Mouse (Mus musculus): Measurements from ENCODE around the gene Ccdc91.

Ccdc91 gene

DNA sequence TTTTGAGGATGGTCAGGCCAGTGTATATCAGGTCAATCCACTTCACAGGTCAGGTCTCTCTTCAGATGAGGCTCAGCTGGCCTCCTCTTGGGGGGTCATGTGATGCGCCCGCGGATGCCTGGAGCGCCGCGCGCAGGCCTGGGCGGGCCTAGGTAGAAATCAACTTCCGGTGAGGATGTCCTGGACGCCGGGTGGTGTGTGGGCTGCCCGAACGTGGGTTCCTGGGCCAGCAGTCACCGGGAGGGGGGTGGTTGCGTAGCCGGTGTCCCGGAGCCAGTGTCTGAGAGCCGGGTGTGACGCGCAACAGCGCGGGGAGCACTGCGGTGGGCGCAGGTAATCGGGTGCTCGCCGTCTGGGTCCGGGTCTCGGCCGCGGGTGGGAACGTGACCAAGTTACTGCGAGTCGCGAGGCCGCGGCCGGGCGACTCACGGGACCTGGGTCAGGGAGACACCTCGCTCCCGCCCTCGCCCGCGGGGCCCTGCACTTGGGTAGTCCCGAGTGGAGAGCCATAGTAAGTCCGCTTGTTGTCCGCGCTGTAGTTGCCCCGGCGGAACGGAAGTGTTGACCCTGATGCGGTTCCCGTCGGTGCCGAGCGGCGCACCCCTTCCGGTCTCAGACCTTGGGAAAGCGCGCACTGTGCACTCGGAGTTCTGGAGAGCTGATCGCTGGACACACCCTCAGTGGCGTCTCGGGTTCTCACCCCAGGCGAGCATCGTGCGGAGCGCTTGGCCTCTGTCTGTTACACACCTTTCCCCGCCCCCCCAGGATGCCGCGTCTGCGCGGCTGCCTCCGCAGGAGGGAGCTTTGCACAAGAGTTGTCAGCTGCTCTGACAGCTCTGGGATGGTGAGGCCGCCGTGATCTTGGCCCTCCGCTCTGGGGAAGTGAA lies at the start of gene Ccdc91:
Gene Ccdc91 (plus strand): TSS at position 102 of the 887 bp plus-strand sequence.
- DNase-seq (ENCODE audit: low read depth, low spot score) = peak; percentile 97

DNA sequence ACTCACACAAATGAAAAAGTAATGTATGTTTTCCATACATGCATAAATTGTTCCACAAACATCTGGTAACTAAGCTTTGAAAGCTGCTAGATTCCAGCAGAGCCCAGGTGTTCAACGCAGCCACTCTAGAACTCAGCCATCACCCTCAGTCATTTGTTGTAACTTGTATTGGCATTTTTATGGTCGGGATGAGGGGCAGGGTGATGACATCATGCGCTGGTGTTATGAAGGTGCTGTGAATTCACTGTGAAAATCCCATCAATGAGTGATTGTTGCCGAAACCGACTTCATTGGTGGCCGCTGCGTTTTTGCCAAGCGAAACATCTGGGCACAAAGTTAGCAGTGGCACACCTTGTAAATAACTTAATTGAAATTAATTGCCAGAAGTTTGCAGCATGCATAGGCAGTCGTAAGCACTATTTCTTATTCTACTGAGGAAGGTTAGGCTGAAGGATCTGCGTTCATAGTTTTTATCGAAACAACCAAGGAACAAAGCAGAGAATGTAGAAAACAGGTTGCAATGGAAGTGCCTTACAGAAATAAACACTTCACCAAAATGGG lies 48.6 kb upstream of the Ccdc91 start:
- no peak for DNase-seq (ENCODE audit: low read depth, low spot score)

DNA sequence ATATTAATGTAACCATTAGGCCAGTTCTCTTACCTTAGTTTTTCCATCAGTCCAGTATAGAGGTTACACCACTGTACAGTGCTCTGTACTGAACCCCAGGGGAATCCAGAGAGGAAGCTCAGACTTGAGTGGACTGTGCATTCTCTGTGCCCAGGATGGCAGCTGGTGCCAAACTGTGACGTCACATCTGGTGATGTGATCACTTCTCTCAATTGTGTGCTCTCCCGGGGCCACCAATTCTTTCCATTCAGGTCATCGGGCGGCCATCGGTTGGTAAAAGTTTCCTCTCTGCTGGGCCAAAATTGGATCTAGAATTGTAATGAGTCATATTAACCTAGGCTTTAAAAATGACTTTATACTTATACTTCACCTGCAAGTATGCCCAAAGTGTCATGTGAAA lies 19.9 kb upstream of the Ccdc91 start:
- peak; percentile 51 for DNase-seq (ENCODE audit: low read depth, low spot score)

GRCm38 (mm10) chr6:147458637-147459301 lies 16.9 kb upstream of the Ccdc91 start:
- DNase-seq (ENCODE audit: low read depth, low spot score) = no peak

DNA sequence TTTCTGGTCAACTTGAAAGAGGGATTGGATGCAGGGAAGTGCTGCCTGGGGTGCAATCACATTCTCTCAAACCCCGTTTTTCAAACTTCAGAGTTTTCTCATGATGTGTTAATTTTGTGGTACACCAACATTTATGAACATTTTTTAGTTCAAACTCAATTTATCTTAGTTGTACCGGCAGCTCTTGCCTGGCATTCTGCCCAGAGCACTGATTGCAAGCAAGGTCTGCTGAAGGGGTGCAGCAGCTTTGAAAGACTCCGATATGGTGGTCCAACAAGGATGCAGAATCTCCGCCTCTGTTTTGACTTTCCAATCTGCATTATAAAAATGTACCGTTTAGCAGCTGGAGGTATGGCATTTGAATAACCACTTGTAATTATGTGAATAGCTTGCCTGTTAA lies 5.6 kb upstream of the Ccdc91 start:
- no peak for DNase-seq (ENCODE audit: low read depth, low spot score)

- DNase-seq (ENCODE audit: low read depth, low spot score) = no peak
Measured at GRCm38 (mm10) chr6:147481141-147481540, 5.5 kb downstream of the Ccdc91 start.

DNA sequence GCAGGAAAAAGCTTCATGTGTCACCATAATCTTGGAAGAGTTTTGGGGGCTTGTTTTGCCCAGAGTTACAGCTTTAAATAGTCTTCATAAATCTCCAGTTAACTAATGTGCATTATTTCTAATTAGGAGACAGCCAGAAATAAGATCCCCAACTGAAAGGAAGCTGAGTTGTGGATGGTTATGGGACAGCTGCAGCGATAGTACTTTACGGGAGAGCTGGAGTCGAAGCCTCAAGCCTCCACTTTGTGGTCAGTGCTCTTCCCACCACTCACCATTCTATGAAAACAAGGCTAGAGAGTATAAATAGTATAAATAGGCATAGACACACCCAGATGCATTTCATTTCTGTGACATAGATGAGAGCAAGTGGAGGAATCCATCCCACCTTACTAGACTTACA lies 14.5 kb downstream of the Ccdc91 start:
- DNase-seq (ENCODE audit: low read depth, low spot score) = no peak

GRCm38 (mm10) chr6:147492551-147492950 lies 16.9 kb downstream of the Ccdc91 start:
- no peak for DNase-seq (ENCODE audit: low read depth, low spot score)

GRCm38 (mm10) chr6:147501439-147501838 lies 25.8 kb downstream of the Ccdc91 start:
- peak; percentile 14 for DNase-seq (ENCODE audit: low read depth, low spot score)

DNA sequence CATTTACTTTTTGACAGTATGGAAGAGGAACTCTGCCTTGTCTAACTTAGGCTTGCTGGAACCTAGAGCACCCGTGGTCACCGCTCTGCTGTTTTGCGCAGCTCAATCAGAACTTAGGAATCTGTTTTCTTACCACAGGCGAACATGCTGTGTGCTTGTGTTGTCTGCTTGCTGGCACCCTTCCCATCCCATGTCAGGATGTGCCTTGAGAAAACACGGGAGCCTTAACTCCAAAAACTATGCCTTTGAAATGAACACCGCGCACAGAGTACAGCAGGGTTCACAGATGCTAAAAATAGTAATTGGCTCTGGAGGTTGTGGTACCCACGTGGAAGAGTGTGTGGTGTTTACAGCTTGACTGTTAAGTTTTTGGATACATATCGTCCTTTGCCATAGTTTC lies 30.4 kb downstream of the Ccdc91 start:
- peak; percentile 65 for DNase-seq (ENCODE audit: low read depth, low spot score)

GRCm38 (mm10) chr6:147506496-147506895 lies 30.9 kb downstream of the Ccdc91 start:
- peak; percentile 53 for DNase-seq (ENCODE audit: low read depth, low spot score)

DNA sequence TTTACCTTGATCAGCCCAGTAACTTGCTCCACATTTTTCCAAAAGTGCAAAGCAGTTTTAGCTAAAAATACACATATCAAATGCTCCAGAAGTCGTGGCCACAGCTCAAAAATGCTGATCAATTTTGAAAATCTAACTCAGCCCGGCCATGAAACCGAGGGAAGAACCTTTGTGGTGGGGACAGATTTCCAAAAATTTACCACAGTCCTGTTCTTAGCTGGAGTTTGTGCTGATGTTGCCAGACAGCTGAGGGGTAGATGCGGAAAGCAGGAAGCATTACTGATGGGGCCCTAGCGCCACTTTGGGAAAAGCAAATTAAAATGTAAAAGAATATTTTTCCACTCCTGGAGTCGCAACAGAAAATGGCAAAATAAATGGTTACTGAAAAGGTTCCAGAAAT lies 31.6 kb downstream of the Ccdc91 start:
- no peak for DNase-seq (ENCODE audit: low read depth, low spot score)

DNA sequence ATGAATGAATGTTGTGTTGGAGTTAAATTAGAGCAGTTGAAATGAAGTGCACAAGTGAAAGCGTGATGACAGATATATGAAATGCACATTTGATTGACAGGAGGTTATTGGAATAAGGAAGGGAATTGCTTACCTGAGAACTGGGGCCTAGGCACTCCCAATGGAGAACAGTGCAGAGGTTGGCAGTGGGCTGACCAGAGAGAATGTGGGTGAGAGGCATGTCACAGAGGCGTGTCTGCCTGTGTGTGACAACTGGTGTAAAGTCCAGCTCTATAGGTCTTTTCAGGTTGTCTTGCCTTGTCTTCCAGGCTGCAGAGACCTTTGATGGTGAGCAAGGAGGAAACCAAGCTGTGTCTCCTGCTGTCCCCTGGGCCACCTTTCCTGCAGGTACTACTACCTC lies 34.9 kb downstream of the Ccdc91 start:
- no peak for DNase-seq (ENCODE audit: low read depth, low spot score)

GRCm38 (mm10) chr6:147517909-147518308 lies 42.3 kb downstream of the Ccdc91 start:
- DNase-seq (ENCODE audit: low read depth, low spot score) = no peak

- DNase-seq (ENCODE audit: low read depth, low spot score) = no peak
Measured at GRCm38 (mm10) chr6:147525236-147525635, 49.6 kb downstream of the Ccdc91 start.

DNA sequence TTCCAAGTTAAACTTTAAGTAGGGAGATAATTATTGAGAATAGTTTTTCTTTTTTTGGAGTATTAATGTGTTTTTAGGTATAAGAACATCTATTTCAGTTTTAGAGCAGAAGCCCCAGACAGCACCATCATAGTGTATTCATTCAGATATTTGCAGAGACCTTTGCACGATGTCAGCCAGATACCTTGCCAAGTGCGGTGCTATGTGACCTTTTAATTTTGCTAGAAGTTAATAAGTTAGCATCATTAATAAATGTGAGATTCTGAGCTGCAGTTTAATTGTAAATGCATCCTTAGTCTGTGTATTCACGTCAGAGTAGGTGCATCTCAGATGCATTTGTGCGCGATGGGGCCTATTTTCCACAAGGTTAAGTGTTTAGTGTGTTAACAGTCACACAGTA lies 59.3 kb downstream of the Ccdc91 start:
- DNase-seq (ENCODE audit: low read depth, low spot score) = no peak

DNA sequence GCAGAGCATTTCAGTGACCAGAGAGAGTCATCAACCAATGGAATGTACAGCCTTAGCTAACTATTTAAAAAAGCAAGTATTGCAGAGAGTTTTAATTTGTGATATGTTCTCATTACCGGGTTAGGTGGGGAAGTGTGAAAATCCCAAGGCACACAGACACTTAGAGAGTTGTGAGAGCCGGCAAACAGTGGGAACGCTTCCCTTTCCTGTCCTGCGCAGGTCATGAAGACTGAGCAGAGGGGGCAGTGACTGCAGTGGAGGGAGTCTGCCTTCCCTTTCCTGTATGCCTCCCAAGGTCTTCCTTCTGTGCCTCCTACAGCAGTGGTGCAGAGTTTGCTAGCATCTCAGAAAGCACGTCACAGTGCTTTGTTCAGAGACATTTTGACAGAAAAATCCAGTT lies 62.6 kb downstream of the Ccdc91 start:
- DNase-seq (ENCODE audit: low read depth, low spot score) = no peak

DNA sequence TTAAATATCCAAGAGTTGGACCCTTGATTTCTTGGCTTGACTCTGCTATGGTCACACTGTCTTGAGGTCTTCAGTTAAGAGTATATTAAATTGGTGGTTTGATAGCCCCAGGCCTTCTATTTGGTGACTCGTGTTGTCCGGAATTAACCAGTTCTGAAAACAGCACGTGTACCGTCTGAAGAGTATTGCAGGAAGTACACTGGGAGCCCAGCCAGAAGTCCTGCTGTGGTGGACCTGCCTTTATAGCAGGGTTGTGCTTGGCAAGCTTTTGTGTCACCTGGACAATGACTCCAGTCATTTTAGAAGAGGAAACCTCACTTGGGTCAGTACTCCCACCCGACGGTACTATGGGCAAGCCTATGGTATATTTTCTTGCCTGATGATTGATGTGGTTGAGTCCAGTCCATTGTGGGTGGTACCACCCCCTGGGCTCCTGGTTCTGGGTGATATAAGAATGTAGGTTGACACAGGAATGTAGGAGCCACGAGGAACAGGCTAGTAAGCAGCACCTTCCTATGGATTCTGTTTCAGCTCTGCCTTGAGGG lies 63.5 kb downstream of the Ccdc91 start:
- DNase-seq (ENCODE audit: low read depth, low spot score) = peak; percentile 90

GRCm38 (mm10) chr6:147540942-147541341 lies 65.3 kb downstream of the Ccdc91 start:
- DNase-seq (ENCODE audit: low read depth, low spot score) = no peak

DNA sequence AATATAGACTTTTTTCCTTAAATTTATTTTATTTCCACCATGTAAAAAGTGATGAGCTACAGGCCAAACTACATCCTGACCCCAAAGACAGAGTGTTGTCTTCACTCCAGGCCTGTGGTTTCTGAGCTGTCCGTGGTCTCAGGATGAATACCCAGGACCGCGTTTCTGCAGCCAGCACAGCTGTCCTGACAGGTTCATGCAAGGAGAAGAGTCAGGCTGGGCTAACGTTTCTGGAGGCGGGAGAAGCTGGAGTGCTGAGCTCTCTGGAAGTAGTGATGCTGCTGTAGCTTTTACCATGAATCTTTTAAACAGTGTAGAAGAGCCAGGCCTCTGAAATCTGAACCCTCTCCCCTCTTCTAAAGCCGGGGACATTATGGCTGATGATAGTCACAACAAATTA lies 80.0 kb downstream of the Ccdc91 start:
- no peak for DNase-seq (ENCODE audit: low read depth, low spot score)

- no peak for DNase-seq (ENCODE audit: low read depth, low spot score)
Measured at GRCm38 (mm10) chr6:147559316-147559715, 83.7 kb downstream of the Ccdc91 start.

DNA sequence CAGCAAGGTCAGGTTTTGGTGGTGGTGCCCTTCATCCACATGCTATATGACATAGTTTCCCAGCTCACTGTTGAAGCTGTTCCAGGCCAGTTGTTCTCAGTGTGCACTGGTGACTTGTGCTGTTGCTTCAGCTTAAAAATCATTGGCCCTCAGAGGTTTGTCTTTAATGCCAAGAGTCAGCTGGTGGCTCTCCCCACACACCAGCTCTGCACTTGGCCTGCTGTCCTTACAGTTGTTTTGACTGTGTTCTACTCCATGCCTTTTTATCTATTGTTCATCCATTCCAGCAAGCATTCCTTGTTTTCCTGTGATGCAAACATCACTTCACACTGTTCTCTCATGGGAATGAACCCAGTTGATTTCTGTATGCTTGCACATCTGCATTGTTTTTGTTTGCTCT lies 84.8 kb downstream of the Ccdc91 start:
- DNase-seq (ENCODE audit: low read depth, low spot score) = no peak
